ENCODE assay signal across 21 mouse cellular contexts in genomic region chr9:63714572-63714971, GRCm38 (mm10). TPM values are rescaled to one million over a fixed set of nuclear protein-coding genes. Genes with fewer than 3 reads are reported as not detected.
DNase-seq lines count a peak whose midpoint lies in the region; ATAC-seq lines count a peak whose summit lies in the region.
"Had no signal": no experiment of that assay in that cellular context is flagged by ENCODE, and none has a peak within 500 bp of the region (broad histone marks: within the 10 kb centered on the region; RNA-seq: fewer than 3 reads in every experiment).

No protein-coding gene starts in this region.

- ATAC-seq in heart, embryonic 12.5 days (ENCODE audit: insufficient number of reproducible peaks, low FRiP score) = no peak
- ATAC-seq: forebrain, embryonic 16.5 days; hindbrain, postnatal 0 days; intestine, embryonic 16.5 days had no signal

- peaks cover 4% of the 10 kb centered on the region; the same call in 1 of the 2 replicates for H3K9me3 ChIP-seq in heart, embryonic 12.5 days (replicated peaks)
- H3K9me3 ChIP-seq: embryonic facial prominence, embryonic 13.5 days; forebrain, embryonic 12.5 days; G1E; hindbrain, embryonic 13.5 days had no signal

- H3K4me3 ChIP-seq in heart, embryonic 12.5 days = no peak overlapping the region
- no peak overlapping the region for H3K4me3 ChIP-seq in brown adipose tissue, adult 24 weeks (ENCODE audit: insufficient read depth, low read depth, low read length)
- H3K4me3 ChIP-seq: embryonic facial prominence, embryonic 13.5 days; forebrain, embryonic 12.5 days; hindbrain, embryonic 13.5 days had no signal

- H3K4me2 ChIP-seq in heart, embryonic 12.5 days = no peak overlapping the region
- H3K4me2 ChIP-seq: embryonic facial prominence, embryonic 13.5 days; forebrain, embryonic 12.5 days; hindbrain, embryonic 13.5 days had no signal

- H3K9ac ChIP-seq in heart, embryonic 12.5 days = 0 out of 2 replicates have a peak overlapping the region, but pooled peaks have one; percentile 16
- H3K9ac ChIP-seq: embryonic facial prominence, embryonic 13.5 days; forebrain, embryonic 12.5 days; hindbrain, embryonic 13.5 days had no signal

- H3K36me3 ChIP-seq in heart, embryonic 12.5 days = peaks cover 9% of the 10 kb centered on the region
- H3K36me3 ChIP-seq in splenic B cell, adult 2 months (ENCODE audit: control insufficient read depth, insufficient read depth, low read length, poor library complexity, severe bottlenecking) = no peaks in the 10 kb centered on the region
- H3K36me3 ChIP-seq: G1E; hindbrain, embryonic 13.5 days had no signal

- peaks cover 84% of the 10 kb centered on the region for H3K4me1 ChIP-seq in heart, embryonic 12.5 days (replicated peaks)
- peaks cover 50% of the 10 kb centered on the region for H3K4me1 ChIP-seq in brown adipose tissue, adult 24 weeks (ENCODE audit: control insufficient read depth, insufficient read depth, insufficient read length, low read length)

- H3K27ac ChIP-seq in heart, embryonic 12.5 days (ENCODE audit: poor library complexity, severe bottlenecking) = no peak overlapping the region
- H3K27ac ChIP-seq in brown adipose tissue, adult 24 weeks (replicated peaks; ENCODE audit: low read depth, low read length) = 0 out of 2 replicates have a peak overlapping the region, but pooled peaks have one; percentile 13
- H3K27ac ChIP-seq: embryonic facial prominence, embryonic 13.5 days; forebrain, embryonic 12.5 days; hindbrain, embryonic 13.5 days; hindbrain, postnatal 0 days had no signal

- WGBS in heart, embryonic 12.5 days = 57% methylated on average over 6 of the region's 6 CpGs

- DNase-seq in heart, postnatal 4 days = no peak
- DNase-seq in CD4-positive, CD25-positive, alpha-beta regulatory T cell, adult 2 months (ENCODE audit: low read depth, low spot score) = peak; percentile 59
- peak; percentile 52 for DNase-seq in splenic B cell, adult 2 months (ENCODE audit: low read depth, low spot score)
- DNase-seq in ovary, postnatal 14 days (ENCODE audit: low spot score) = no peak
- DNase-seq in frontal cortex, postnatal 25 days (ENCODE audit: low spot score in 2 of 2) = no peak
- DNase-seq: adrenal gland, postnatal 14 days; cerebellum, adult 18-20 months; cerebellum, adult 9-11 months; cerebellum, postnatal 36 days; gastrocnemius, postnatal 36 days; heart, adult 11 months; heart, postnatal 10 days had no signal

- H3K27me3 ChIP-seq in heart, embryonic 12.5 days (replicated peaks) = no peaks in the 10 kb centered on the region
- no peaks in the 10 kb centered on the region for H3K27me3 ChIP-seq in splenic B cell, adult 2 months (ENCODE audit: control insufficient read depth, insufficient read depth, low read length, poor library complexity, severe bottlenecking)
- H3K27me3 ChIP-seq: embryonic facial prominence, embryonic 13.5 days; forebrain, embryonic 12.5 days; hindbrain, embryonic 13.5 days had no signal

RNA-seq across cellular contexts. Expression of gene Smad3, which starts 43.2 kb away (rescaled TPM):
- polyA plus RNA-seq in heart, embryonic 12.5 days (2016; fragmentation: Nextera tagmentation; extraction: Ambion mirVana) = 17.0 and 18.9 TPM in 2 replicates
- 10 to 100 TPM; 20.7 to 20.9 TPM for total RNA-seq in heart, postnatal 4 days (2021)
- 6.3 and 10.3 TPM in 2 replicates for polyA plus RNA-seq in brown adipose tissue, adult 24 weeks (2012; ENCODE audit: insufficient read depth, insufficient read length, missing spikeins)

Comparison
In these comparisons a context has a peak if more than half of its experiments do, and no peak if none do; other contexts are left out.
1. DNase-seq: peak in CD4-positive, CD25-positive, alpha-beta regulatory T cell, adult 2 months (single experiment) and splenic B cell, adult 2 months (single experiment); none in heart, postnatal 4 days (single experiment), ovary, postnatal 14 days (single experiment) and frontal cortex, postnatal 25 days (0 of 2).